Mouse (Mus musculus) embryonic facial prominence, embryonic 15.5 days (tissue): ENCODE data around the gene Mst1. TPM values are rescaled to one million over a fixed set of nuclear protein-coding genes. Genes with fewer than 3 reads are reported as not detected.

Experiments
- ATAC-seq: fragments of 200-750 bp; cut with Nextera tagmentation; 2 replicates; pipeline ENCODE4 v1.8.0; 2017; ENCODE audit warnings: low read depth, moderate TSS enrichment; ENCODE audit not compliant: insufficient number of reproducible peaks, low FRiP score, low TSS enrichment
- H3K27ac ChIP-seq: fragments of 300-500 bp; sonication (generic); replicated peaks from 2 replicates; pipeline ENCODE4 v1.5.1; 2015; ENCODE audit warnings: mild to moderate bottlenecking, inconsistent platforms
- H3K27me3 ChIP-seq: fragments of 300-500 bp; sonication (generic); 2 replicates; pipeline ENCODE4 v1.6.1; 2015; ENCODE audit warnings: inconsistent platforms
- H3K36me3 ChIP-seq: fragments of 300-500 bp; sonication (generic); 2 replicates; pipeline ENCODE4 v1.6.1; 2015; ENCODE audit warnings: mild to moderate bottlenecking, inconsistent platforms
- H3K4me1 ChIP-seq: fragments of 300-500 bp; sonication (generic); 2 replicates; pipeline ENCODE4 v1.6.1; 2015; ENCODE audit warnings: inconsistent platforms
- H3K4me2 ChIP-seq: fragments of 300-500 bp; sonication (generic); replicated peaks from 2 replicates; pipeline ENCODE4 v1.6.1; 2015; ENCODE audit warnings: mild to moderate bottlenecking, inconsistent platforms
- H3K4me3 ChIP-seq: fragments of 300-500 bp; sonication (generic); replicated peaks from 2 replicates; pipeline ENCODE4 v1.5.1; 2015; ENCODE audit warnings: mild to moderate bottlenecking, inconsistent platforms
- H3K9ac ChIP-seq: fragments of 300-500 bp; sonication (generic); 2 replicates; pipeline ENCODE4 v1.6.1; 2015; ENCODE audit warnings: inconsistent platforms
- H3K9me3 ChIP-seq: fragments of 300-500 bp; sonication (generic); replicated peaks from 2 replicates; pipeline ENCODE4 v1.6.1; 2016; ENCODE audit warnings: inconsistent platforms
- WGBS: fragments of 180-500 bp; shearing (Covaris S2); methylation state at CpG from one replicate; pipeline ENCODE4 v1.1.7; 2015; 5-methylcytosine and 5-hydroxymethylcytosine counted together
- polyA plus RNA-seq: library from polyadenylated mRNA; unstranded; fragments of >200 nt; fragmentation: Nextera tagmentation; extraction: Ambion mirVana; gene quantifications from 2 replicates; pipeline ENCODE4 v1.2.1, GENCODE M21; 2015

Gene Mst1
- polyA plus RNA-seq: 3.1 and 3.5 TPM in 2 replicates

GRCm38 (mm10) chr9:108080168-108080567 is at the start of gene Mst1:
Mst1 (plus strand) TSS chr9:108080436.
- WGBS: 53% methylated on average over 5 of the region's 5 CpGs
- peak within 1 kb of the TSS; percentile 82 for H3K9ac ChIP-seq
- H3K27me3 ChIP-seq: peaks cover 33% of the 10 kb centered on the region
- peaks cover 10% of the 10 kb centered on the region for H3K36me3 ChIP-seq
- peaks cover 31% of the 10 kb centered on the region for H3K4me1 ChIP-seq
- no peaks in the 10 kb centered on the region for H3K9me3 ChIP-seq
- peak within 1 kb of the TSS; percentile 67 for H3K4me2 ChIP-seq
- ATAC-seq: no peak
- H3K4me3 ChIP-seq: peak within 1 kb of the TSS; percentile 68
- peak within 1 kb of the TSS; percentile 30; the same call in 1 of the 2 replicates for H3K27ac ChIP-seq

GRCm38 (mm10) chr9:108032126-108032525 is 48.1 kb upstream of the Mst1 start:
- H3K27me3 ChIP-seq: no peaks in the 10 kb centered on the region
- 89% methylated on average over 5 of the region's 5 CpGs for WGBS
- peaks cover 49% of the 10 kb centered on the region for H3K36me3 ChIP-seq
- H3K4me2 ChIP-seq: no peak overlapping the region
- no peaks in the 10 kb centered on the region for H3K9me3 ChIP-seq
- H3K4me1 ChIP-seq: no peaks in the 10 kb centered on the region
- H3K27ac ChIP-seq: no peak overlapping the region
- H3K4me3 ChIP-seq: no peak overlapping the region
- no peak overlapping the region for H3K9ac ChIP-seq
- no peak for ATAC-seq

- no peak overlapping the region for H3K27ac ChIP-seq
- H3K9ac ChIP-seq: no peak overlapping the region
- peaks cover 55% of the 10 kb centered on the region for H3K36me3 ChIP-seq
- no peaks in the 10 kb centered on the region for H3K27me3 ChIP-seq
- WGBS: 92% methylated on average over 2 of the region's 2 CpGs
- no peak overlapping the region for H3K4me2 ChIP-seq
- no peak; the same call in 1 of the 2 replicates for ATAC-seq
- no peaks in the 10 kb centered on the region for H3K4me1 ChIP-seq
- H3K9me3 ChIP-seq: no peaks in the 10 kb centered on the region
- no peak overlapping the region for H3K4me3 ChIP-seq
These were observed 44.7 kb upstream of the Mst1 start for GRCm38 (mm10) chr9:108035331-108036156.

- H3K27me3 ChIP-seq: no peaks in the 10 kb centered on the region
- no peak overlapping the region for H3K27ac ChIP-seq
- no peak overlapping the region for H3K4me3 ChIP-seq
- ATAC-seq: no peak
- H3K4me2 ChIP-seq: no peak overlapping the region
- peaks cover 17% of the 10 kb centered on the region for H3K4me1 ChIP-seq
- peaks cover 66% of the 10 kb centered on the region for H3K36me3 ChIP-seq
- H3K9me3 ChIP-seq: no peaks in the 10 kb centered on the region
- no peak overlapping the region for H3K9ac ChIP-seq
- 96% methylated on average over 8 of the region's 8 CpGs for WGBS
These were observed 35.3 kb upstream of the Mst1 start for GRCm38 (mm10) chr9:108044751-108045492.

GRCm38 (mm10) chr9:108046582-108046981 is 33.7 kb upstream of the Mst1 start:
- Histone ChIP-seq H3K36me3 (peaks cover 64% of the 10 kb centered on the region), H3K9ac (no peak overlapping the region), H3K4me1 (peaks cover 23% of the 10 kb centered on the region), H3K27me3 (no peaks in the 10 kb centered on the region), H3K27ac (no peak overlapping the region), H3K9me3 (no peaks in the 10 kb centered on the region), H3K4me3 (no peak overlapping the region), H3K4me2 (no peak overlapping the region)
- WGBS: 88% methylated on average over 4 of the region's 4 CpGs
- no peak for ATAC-seq

- peaks cover 56% of the 10 kb centered on the region for H3K36me3 ChIP-seq
- peak overlapping the region; percentile 80 for H3K27ac ChIP-seq
- peaks cover 29% of the 10 kb centered on the region for H3K4me1 ChIP-seq
- H3K4me3 ChIP-seq: peak overlapping the region; percentile 84
- H3K27me3 ChIP-seq: no peaks in the 10 kb centered on the region
- 45% methylated on average over 17 of the region's 17 CpGs for WGBS
- H3K4me2 ChIP-seq: peak overlapping the region; percentile 83
- H3K9ac ChIP-seq: peak overlapping the region; percentile 26; the same call in 1 of the 2 replicates
- ATAC-seq: no peak
- no peaks in the 10 kb centered on the region for H3K9me3 ChIP-seq
These were observed 32.4 kb upstream of the Mst1 start for GRCm38 (mm10) chr9:108047601-108048565.

- WGBS: under 1% methylated on average over 19 of the region's 19 CpGs
- H3K36me3 ChIP-seq: peaks cover 50% of the 10 kb centered on the region
These were observed 31.7 kb upstream of the Mst1 start for GRCm38 (mm10) chr9:108048566-108048955.

GRCm38 (mm10) chr9:108049016-108049455 is 31.2 kb upstream of the Mst1 start, which contains the start of gene Gmppb:
Gmppb (plus strand) TSS chr9:108049242.
- Histone ChIP-seq H3K27ac (peak within 1 kb of the TSS; percentile 80), H3K9me3 (no peaks in the 10 kb centered on the region), H3K27me3 (no peaks in the 10 kb centered on the region), H3K4me1 (peaks cover 36% of the 10 kb centered on the region), H3K36me3 (peaks cover 53% of the 10 kb centered on the region), H3K4me3 (peak within 1 kb of the TSS; percentile 84), H3K4me2 (peak within 1 kb of the TSS; percentile 83), H3K9ac (peak within 1 kb of the TSS; percentile 78)
- 0% methylated on average over 39 of the region's 39 CpGs for WGBS
- ATAC-seq: peak; percentile 92

More at GRCm38 (mm10) chr9:108048566-108048955, 31.7 kb upstream of the Mst1 start:
- H3K4me3 ChIP-seq: peak overlapping the region; percentile 84
- H3K27me3 ChIP-seq: no peaks in the 10 kb centered on the region
- peak overlapping the region; percentile 26 for H3K9ac ChIP-seq
- H3K4me1 ChIP-seq: peaks cover 36% of the 10 kb centered on the region
- no peak; the same call in 1 of the 2 replicates for ATAC-seq
- H3K9me3 ChIP-seq: no peaks in the 10 kb centered on the region
- H3K27ac ChIP-seq: peak overlapping the region; percentile 80
- peak overlapping the region; percentile 83 for H3K4me2 ChIP-seq

- WGBS: 39% methylated on average over 15 of the region's 15 CpGs
- no peak for ATAC-seq
- Histone ChIP-seq H3K9ac (peak overlapping the region; percentile 78), H3K27ac (peak overlapping the region; percentile 80), H3K4me2 (peak overlapping the region; percentile 83), H3K4me3 (peak overlapping the region; percentile 84), H3K36me3 (peaks cover 56% of the 10 kb centered on the region), H3K9me3 (no peaks in the 10 kb centered on the region), H3K4me1 (peaks cover 36% of the 10 kb centered on the region), H3K27me3 (no peaks in the 10 kb centered on the region)
These were observed 30.5 kb upstream of the Mst1 start for GRCm38 (mm10) chr9:108049561-108050251.
